Mouse (Mus musculus) heart, adult 2 months (tissue): ENCODE data around the gene Dcaf17.

Source experiments
- CTCF ChIP-seq: fragments of 200-600 bp; IDR thresholded peaks from 2 replicates; pipeline ENCODE4 v1.8.1; 2022; ENCODE audit warnings: antibody characterized with exemption, mild to moderate bottlenecking, moderate library complexity
- EP300 ChIP-seq: fragments of 200-500 bp; IDR thresholded peaks from 2 replicates; pipeline ENCODE4 v1.6.1; 2011; ENCODE audit warnings: low read depth, low read length, control low read depth; ENCODE audit not compliant: insufficient read depth
- POLR2A ChIP-seq: fragments of 200-500 bp; IDR thresholded peaks from 2 replicates; pipeline ENCODE4 v1.6.1; 2011; ENCODE audit warnings: mild to moderate bottlenecking, low read depth, low read length, control low read depth; ENCODE audit not compliant: insufficient read depth

DNA sequence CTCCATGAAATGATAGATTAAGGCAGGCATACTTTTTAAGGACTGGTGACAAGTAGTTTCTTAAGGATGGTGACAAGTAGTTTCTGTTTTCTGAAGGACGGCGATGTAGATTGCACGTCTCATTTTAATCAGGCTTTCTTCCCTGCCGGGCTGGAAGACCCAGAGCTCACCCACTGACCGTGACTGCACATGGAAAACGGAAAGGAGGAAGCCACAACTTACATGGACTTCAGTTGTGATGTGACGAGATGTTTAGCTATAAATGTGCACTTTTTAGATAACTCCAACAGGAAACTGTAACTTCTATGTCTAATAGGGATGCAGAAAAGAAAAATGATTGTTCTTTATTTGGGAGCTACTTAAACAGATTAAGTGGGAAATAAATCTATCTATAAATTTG is 87.3 kb downstream of the Dcaf17 start:
- TF ChIP-seq CTCF (no peak), POLR2A (no peak), EP300 (no peak)
